Mouse (Mus musculus) lung, adult 2 months (tissue): ENCODE measurements around the gene Crybb1.

ENCODE experiments used
- CTCF ChIP-seq: fragments of 200-500 bp; IDR thresholded peaks from 2 replicates; pipeline ENCODE4 v1.5.1; 2011; ENCODE audit warnings: mild to moderate bottlenecking, low read length, control low read depth; ENCODE audit not compliant: insufficient read depth
- POLR2A ChIP-seq: fragments of 200-500 bp; IDR thresholded peaks from 2 replicates; pipeline ENCODE4 v1.6.1; 2011; ENCODE audit warnings: low read depth, mild to moderate bottlenecking, control low read depth, low read length, borderline replicate concordance; ENCODE audit errors: extremely low read depth

- TF ChIP-seq CTCF (no peak), POLR2A (no peak)
These were observed 34.4 kb downstream of the Crybb1 start for GRCm38 (mm10) chr5:112289819-112290535.
